Mouse (Mus musculus): Measurements from ENCODE around the gene Lsamp. TPM values are rescaled to one million over a fixed set of nuclear protein-coding genes. Genes with fewer than 3 reads are reported as not detected.
A peak's percentile ranks its signal among the peaks of the same experiment; 100 is the strongest.

Gene Lsamp
- polyA plus RNA-seq, 1 experiment = 0.36 TPM

DNA sequence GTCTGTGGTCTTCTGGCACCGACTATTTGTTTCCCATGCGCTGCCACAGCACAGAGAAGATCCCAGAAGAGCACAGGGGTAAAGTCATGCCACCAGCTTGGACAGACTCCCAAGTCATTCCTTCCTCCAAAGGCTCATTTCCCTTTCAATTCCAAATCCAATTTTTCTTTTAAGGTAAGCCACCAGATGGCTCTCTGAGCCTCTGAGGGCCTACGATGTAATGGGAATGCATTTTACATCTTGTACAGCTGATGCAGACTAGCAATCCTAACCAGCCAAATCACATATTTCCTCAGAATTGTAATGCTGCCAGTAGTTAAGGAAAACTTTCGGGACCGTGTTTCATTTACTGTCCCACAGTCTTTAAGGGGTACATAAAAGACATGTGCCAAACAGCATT is 1433.2 kb downstream of the Lsamp start:
- Histone ChIP-seq H3K27ac (replicated peaks; ENCODE audit: low read depth, low read length) (no peak overlapping the region), H3K4me1 (ENCODE audit: control insufficient read depth, insufficient read depth, insufficient read length, low read length) (no peaks in the 10 kb centered on the region), H3K4me3 (ENCODE audit: insufficient read depth, low read depth, low read length) (no peak overlapping the region)

DNA sequence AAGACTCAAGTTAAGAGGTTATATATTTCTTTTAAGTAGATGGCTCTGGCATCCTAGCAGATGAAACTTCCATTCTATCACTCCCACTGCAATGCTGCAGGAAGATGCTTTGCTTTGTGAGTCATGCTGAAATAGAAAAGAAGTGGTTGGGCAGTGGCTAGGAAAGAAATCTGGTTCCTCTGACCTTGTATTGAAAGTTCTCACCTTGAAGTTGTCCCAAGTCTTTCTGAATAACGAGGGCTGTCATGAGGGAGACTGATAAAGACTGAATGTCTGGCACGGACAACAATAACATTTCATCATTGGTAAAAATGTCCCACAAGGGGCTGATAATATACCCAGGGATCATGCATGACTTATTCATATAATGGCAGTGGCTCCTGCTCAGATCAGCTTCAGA is 1483.2 kb downstream of the Lsamp start:
- no peaks in the 10 kb centered on the region for H3K4me1 ChIP-seq (ENCODE audit: control insufficient read depth, insufficient read depth, insufficient read length, low read length)
- H3K27ac ChIP-seq (replicated peaks; ENCODE audit: low read depth, low read length) = no peak overlapping the region
- H3K4me3 ChIP-seq (ENCODE audit: insufficient read depth, low read depth, low read length) = no peak overlapping the region

DNA sequence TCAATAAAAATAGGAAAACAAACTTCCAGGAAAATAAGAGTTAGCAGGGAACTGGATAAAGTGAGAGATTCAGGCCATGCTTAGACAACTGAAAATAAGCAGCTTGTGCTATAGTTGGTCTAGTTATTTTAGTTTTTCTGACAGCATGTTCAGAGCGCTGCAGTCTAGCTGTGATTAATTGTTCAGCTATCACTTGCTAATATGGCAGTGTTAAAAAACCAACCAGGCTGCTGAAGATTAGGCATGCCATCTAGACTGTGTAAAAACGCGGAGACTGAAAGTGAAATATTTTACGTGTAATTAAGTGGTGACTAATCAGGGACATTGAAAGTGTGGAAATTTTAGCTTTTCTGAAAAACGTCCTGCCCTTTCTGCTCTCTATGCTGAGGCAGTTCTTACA is 1494.5 kb downstream of the Lsamp start:
- no peaks in the 10 kb centered on the region for H3K4me1 ChIP-seq (ENCODE audit: control insufficient read depth, insufficient read depth, insufficient read length, low read length)
- no peak overlapping the region for H3K4me3 ChIP-seq (ENCODE audit: insufficient read depth, low read depth, low read length)
- H3K27ac ChIP-seq (replicated peaks; ENCODE audit: low read depth, low read length) = no peak overlapping the region

DNA sequence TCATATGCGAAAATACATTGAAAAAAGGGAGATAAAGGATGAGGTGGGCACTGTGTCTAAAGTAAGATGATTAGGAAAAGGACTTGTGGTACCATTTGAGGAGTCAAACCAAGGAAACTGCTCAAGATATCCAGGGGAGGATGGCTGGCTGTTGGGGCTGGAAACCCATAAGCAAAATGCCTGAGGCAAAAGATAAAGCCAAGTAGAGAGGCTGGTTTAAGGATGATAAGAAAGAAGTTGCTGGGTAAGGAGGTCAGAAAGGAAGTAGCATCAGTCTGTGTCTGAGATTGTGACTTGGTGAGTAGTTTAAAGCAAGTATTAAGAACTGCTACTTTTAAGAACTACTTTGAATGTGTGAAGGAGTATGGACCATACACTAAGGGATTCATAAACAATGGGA is 1497.7 kb downstream of the Lsamp start:
- no peak overlapping the region for H3K4me3 ChIP-seq (ENCODE audit: insufficient read depth, low read depth, low read length)
- no peak overlapping the region for H3K27ac ChIP-seq (replicated peaks; ENCODE audit: low read depth, low read length)
- H3K4me1 ChIP-seq (ENCODE audit: control insufficient read depth, insufficient read depth, insufficient read length, low read length) = no peaks in the 10 kb centered on the region

DNA sequence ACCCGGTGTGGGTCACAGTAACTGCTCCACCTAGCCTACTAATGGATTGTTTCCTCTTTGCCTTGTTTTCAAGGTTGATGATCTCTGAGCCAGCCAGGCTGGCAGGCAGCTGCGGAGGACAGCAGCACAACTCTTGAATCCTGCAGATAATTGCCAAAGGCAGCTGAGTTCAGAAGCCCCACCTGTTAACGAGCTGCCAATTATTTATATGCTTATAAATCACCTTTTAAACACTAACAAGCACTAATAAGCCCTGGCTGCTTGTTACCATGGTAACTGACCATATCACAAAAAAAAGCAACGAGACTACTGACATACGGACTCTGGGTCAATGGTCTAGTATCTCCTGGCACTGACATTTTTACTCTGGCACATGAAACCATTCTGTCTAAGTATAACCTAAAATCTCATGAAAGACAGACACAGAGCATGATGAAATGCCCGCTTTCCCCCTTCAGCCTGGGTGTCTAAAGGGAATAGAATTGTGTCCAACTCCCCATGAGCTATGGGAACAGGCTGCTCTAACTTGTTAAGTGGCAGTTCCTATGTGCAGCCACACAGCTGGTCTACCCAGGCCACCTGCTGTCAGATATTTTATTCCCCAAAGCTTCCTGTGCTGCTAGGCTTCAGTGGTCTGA is 1526.9 kb downstream of the Lsamp start:
- no peak overlapping the region for H3K27ac ChIP-seq (replicated peaks; ENCODE audit: low read depth, low read length)
- no peak overlapping the region for H3K4me3 ChIP-seq (ENCODE audit: insufficient read depth, low read depth, low read length)
- H3K4me1 ChIP-seq (ENCODE audit: control insufficient read depth, insufficient read depth, insufficient read length, low read length) = no peaks in the 10 kb centered on the region

DNA sequence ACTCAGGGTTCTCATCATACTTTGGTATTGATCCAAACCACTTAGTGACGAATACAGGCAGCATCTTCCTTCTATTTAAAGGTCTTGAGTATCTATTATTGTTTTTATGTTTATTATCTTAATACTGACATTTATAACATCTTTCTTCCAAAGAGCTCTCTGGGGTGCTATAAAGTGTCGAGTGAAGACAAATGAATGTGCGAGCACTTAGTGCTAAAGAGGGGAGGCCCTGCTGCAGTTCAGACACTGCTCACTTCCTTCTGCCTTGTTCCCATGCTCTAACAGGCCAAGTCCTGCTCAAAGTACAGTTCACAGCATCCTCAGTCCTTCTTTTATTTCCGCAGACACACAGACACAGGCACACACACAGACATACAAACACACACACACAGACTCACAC is 1537.4 kb downstream of the Lsamp start:
- Histone ChIP-seq H3K4me1 (ENCODE audit: control insufficient read depth, insufficient read depth, insufficient read length, low read length) (no peaks in the 10 kb centered on the region), H3K27ac (replicated peaks; ENCODE audit: low read depth, low read length) (no peak overlapping the region), H3K4me3 (ENCODE audit: insufficient read depth, low read depth, low read length) (no peak overlapping the region)

DNA sequence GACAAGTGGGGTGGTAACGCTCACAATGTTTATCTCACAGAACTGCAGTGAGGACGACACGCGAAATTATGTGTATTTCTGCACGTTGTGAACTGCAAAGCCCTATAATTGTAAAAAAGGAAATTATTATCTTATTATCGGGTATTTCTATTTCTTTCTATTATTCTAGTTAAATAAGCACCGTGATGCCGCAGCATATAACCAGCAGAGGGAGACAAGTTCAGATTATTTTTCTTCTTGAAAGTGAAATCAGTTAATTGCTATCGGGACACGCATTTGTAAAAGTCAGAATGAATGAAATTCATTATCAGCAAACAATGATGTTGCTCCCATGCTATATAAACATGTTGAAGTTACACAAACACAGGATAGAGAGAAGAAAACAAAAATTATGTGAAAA is 1540.1 kb downstream of the Lsamp start:
- no peak overlapping the region for H3K27ac ChIP-seq (replicated peaks; ENCODE audit: low read depth, low read length)
- no peak overlapping the region for H3K4me3 ChIP-seq (ENCODE audit: insufficient read depth, low read depth, low read length)
- H3K4me1 ChIP-seq (ENCODE audit: control insufficient read depth, insufficient read depth, insufficient read length, low read length) = no peaks in the 10 kb centered on the region

DNA sequence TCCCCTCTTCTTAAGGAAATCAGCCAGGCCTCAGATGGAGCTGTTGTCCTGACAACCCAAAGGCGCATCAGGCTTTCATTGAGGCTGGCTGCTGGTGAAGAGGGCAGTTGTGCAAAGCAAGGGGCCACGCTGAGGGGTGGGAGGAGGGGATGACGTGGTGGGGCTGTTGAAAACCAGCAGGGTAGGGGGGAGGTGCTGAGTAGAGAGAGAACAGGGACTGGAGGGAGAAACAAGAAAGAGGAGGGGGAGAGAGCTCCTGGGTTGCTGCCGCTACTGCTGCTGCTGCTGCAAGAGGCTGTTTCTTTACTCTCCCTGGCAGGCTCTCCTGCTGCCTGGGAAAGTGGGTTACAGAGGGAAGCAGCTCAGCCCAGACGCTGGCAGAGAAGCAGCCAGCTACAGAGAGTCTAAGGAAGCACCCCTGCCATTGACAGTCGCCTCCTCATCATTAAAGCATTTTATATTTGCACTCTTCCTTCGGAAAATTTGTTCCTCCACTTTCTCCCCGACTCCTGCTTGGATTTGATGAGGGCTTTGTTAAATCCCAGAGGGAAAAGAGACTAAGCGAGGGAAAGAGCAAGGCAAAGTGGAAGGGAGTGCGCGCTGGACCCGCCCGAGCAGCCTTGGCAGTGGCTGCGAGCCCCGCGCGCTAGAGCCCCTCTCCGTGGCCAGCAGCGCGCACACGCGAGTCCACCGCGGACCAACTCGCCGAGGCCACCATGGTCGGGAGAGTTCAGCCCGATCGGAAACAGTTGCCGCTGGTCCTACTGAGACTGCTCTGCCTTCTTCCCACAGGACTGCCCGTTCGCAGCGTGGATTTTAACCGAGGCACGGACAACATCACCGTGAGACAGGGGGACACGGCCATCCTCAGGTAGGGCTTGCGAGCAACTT is 1548.7 kb downstream of the Lsamp start:
- no peak overlapping the region for H3K27ac ChIP-seq (replicated peaks; ENCODE audit: low read depth, low read length)
- peak overlapping the region; percentile 34 for H3K4me3 ChIP-seq (ENCODE audit: insufficient read depth, low read depth, low read length)

DNA sequence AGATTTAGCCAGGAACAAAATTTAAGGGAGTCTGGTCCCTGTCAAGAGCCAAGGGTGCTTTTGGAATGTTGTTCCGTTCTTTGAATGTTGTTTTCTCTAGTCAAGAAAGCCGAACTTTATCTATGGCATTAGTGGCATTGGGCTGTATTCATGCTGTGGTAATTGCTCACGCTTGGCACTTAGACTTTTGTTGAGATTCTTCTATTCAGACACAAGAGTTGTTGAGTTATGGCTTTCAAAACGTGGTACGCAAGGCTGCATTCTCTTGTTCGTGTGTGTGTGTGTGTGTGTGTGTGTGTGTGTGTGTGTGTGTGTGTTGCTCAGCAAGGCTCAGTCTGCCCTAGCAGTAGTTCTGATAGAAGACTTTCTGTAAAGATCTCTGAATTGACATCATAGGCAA is 1549.5 kb downstream of the Lsamp start:
- H3K4me1 ChIP-seq (ENCODE audit: control insufficient read depth, insufficient read depth, insufficient read length, low read length) = no peaks in the 10 kb centered on the region
- no peak overlapping the region for H3K27ac ChIP-seq (replicated peaks; ENCODE audit: low read depth, low read length)
- H3K4me3 ChIP-seq (ENCODE audit: insufficient read depth, low read depth, low read length) = peak overlapping the region; percentile 34; the same call in 1 of the 2 replicates

More for the DNA sequence above, 1548.7 kb downstream of the Lsamp start:
- no peaks in the 10 kb centered on the region for H3K4me1 ChIP-seq (ENCODE audit: control insufficient read depth, insufficient read depth, insufficient read length, low read length)

DNA sequence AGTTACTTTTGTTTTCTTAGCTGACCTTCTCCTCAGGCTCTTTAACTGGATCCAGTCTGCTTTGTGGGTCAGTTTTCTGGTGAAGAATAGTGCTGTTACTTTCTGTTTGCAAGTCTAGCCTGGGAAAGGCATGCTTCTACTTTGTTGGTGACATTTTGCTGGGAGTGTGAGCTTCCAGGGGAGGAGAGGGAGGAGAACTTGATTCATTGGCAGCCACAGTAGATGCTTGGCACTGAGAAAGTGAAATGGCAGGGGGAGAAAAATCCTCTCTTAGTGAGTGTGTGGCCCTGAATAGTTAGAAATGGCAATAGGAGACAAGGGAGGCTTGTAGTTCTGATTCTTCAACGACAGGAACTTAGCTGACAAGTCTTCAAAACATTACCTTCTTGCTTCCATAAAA is 1551.6 kb downstream of the Lsamp start:
- no peak overlapping the region for H3K27ac ChIP-seq (replicated peaks; ENCODE audit: low read depth, low read length)
- no peak overlapping the region for H3K4me3 ChIP-seq (ENCODE audit: insufficient read depth, low read depth, low read length)
- no peaks in the 10 kb centered on the region for H3K4me1 ChIP-seq (ENCODE audit: control insufficient read depth, insufficient read depth, insufficient read length, low read length)

DNA sequence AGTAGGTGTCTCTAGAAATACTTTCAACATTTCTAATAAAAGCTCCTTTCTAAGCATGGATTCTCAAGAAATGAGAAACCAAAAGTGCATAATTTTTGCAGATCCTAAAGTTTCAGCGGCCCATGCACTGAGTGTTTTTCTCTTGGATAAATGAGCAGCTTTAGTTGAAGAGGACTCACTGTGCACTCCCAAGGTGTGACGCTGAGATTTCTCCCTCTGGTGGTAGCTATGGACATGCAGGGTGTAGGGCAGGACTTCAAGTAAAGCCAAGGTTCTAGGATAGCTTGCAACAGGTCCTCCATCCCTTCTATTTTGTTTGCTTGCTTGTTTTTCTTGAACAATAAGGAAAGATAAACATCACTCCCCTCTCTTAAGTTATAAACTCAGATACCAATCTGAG is 1558.5 kb downstream of the Lsamp start:
- Histone ChIP-seq H3K4me3 (ENCODE audit: insufficient read depth, low read depth, low read length) (no peak overlapping the region), H3K4me1 (ENCODE audit: control insufficient read depth, insufficient read depth, insufficient read length, low read length) (no peaks in the 10 kb centered on the region), H3K27ac (replicated peaks; ENCODE audit: low read depth, low read length) (no peak overlapping the region)

DNA sequence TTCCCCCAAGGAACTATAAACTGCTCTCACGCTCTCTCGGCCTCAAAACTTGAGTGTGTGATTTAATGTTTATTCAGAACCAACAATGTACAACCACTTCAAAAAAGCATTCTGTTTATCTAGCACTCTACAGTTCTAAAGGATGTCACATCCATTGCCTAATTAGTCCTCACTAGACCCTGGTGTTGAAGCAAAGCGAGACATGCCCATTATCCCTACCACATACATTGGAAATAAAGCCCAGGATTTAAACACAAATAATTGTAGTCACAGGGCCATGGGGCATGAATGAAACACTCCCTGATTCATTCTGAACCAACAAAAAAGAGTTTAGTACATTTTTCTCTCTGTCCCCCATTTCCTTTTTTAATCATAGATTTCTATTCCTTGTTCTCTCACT is 1567.0 kb downstream of the Lsamp start:
- Histone ChIP-seq H3K4me3 (ENCODE audit: insufficient read depth, low read depth, low read length) (no peak overlapping the region), H3K4me1 (ENCODE audit: control insufficient read depth, insufficient read depth, insufficient read length, low read length) (no peaks in the 10 kb centered on the region), H3K27ac (replicated peaks; ENCODE audit: low read depth, low read length) (no peak overlapping the region)

DNA sequence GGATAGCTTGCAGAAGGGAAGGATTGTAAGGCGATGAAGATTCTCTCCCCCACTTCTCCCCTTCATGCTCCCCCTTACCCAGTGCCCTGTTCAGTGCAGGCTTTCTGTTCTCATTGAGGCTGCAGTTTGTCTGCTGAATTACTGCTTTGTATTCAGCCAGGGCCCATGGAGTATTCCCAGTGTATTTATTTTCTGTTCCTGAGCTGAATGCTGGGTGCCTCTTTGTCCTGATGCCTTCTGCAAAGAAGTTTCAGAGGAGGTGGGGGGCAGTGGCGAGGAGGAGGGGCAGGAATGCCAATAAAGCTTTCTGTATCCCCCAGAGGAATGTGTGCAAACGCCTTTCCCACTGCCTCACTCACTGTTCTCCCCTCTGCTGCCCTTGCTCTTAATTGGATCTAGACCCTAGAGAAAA is 1567.7 kb downstream of the Lsamp start:
- Histone ChIP-seq H3K4me1 (ENCODE audit: control insufficient read depth, insufficient read depth, insufficient read length, low read length) (no peaks in the 10 kb centered on the region), H3K27ac (replicated peaks; ENCODE audit: low read depth, low read length) (no peak overlapping the region), H3K4me3 (ENCODE audit: insufficient read depth, low read depth, low read length) (no peak overlapping the region)

DNA sequence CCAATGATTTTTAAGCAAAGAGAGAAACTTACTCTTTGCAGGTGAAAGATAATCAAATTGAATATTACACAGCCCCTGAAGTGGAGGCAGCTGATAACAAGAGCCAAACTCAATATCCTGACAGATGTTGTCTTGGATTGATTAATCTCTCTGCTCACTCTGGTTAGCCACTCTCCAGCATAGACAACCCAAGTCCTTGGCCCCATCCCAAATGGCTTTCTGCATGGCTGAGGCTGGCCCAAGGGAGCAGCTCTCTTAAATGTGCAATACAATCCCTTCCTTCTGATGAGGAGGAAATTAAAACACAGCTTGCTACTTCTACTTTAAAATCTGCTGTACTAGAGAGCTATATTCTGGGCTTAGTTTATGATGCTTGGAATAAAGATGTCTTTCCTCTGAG is 1572.9 kb downstream of the Lsamp start:
- H3K27ac ChIP-seq (replicated peaks; ENCODE audit: low read depth, low read length) = no peak overlapping the region
- no peak overlapping the region for H3K4me3 ChIP-seq (ENCODE audit: insufficient read depth, low read depth, low read length)
- H3K4me1 ChIP-seq (ENCODE audit: control insufficient read depth, insufficient read depth, insufficient read length, low read length) = no peaks in the 10 kb centered on the region

DNA sequence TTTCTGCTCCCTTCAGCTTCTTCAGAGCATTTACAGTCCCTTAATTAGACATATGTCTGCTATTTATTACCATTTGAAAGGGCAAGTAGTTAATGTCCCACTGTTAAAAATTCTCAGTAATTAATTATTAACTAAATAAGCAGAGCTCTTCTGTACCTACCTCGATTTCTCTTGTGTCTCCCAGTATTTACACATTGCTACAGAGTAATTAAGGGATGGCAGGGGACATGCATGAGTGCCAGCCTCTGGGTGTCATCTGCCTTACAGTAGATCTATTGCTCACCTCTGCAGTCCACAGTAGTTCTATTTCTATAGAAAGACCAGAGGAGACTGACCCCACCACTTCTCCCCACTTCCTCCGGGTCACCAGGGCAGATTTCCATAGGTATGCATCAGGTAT is 1581.1 kb downstream of the Lsamp start:
- Histone ChIP-seq H3K4me3 (ENCODE audit: insufficient read depth, low read depth, low read length) (no peak overlapping the region), H3K27ac (replicated peaks; ENCODE audit: low read depth, low read length) (no peak overlapping the region), H3K4me1 (ENCODE audit: control insufficient read depth, insufficient read depth, insufficient read length, low read length) (no peaks in the 10 kb centered on the region)
